Mouse (Mus musculus): Measurements from ENCODE around the gene Atf1.

Atf1 gene

DNA sequence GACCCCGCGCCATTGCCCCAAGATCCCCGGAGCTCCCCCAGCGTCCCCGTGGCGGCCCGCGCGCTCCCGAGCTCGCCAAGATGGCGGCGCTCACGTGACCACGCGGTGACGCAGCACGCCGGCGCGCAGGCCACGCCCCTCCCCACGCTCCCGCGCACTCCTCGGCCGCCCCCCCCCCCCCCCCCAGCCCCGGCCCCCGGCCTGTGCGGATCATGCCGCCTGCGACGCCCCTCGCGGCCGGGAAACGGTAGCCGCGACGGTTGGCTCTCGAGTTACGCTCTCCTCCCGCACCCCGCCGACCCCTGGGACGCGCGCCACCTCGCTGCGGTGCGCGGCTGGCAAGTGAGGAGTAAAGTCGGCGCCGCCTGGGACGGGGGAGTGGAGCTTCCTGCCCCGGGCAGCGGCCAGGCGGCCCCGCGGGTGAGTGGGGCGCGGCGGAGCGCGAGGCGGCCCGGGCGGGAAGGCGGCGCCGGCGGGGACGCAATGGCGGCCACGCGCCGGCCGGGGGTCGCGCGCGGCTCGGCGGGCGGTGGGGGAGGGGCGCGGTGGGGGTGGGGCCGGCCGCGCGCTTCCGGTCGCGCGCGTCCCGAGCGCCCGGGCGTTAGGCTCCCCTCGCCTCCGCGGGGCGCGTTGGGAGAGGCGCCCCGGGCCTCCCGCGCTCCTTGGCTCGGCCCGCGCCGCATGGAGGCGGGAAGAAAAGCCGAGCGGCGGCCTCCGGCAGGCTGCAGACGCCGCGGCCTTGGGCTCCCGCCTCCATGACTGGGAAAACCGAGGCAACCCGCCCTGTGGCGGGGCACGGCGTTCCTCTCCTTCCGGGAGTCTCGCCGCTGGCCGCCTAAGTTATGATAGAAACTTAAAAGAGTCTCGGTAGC lies at the start of gene Atf1:
TSS of gene Atf1 (plus strand) at position 157 of the 872 bp plus-strand sequence.
- in situ Hi-C loops (cut with MboI), result no loop called here

DNA sequence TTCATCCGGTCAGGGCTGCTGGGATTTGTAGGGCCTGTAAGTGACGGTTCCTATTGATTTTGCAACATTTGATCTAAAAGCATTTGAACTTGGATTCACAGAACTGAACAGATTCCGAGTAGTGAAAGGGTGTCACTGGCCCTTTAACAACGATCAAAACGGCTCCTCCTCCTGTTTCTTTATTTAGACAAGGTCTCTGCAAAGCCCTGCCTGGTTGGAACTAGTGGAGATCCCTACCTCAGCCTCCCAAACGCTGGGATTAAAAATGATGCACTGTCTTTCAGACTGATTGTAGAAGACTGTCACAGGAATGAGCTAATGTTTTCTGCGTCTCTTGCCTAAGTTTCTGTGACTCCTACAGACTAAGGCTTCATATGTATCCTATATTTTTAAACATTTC lies 49.1 kb upstream of the Atf1 start:
- in situ Hi-C loops (cut with MboI), result no loop called here

DNA sequence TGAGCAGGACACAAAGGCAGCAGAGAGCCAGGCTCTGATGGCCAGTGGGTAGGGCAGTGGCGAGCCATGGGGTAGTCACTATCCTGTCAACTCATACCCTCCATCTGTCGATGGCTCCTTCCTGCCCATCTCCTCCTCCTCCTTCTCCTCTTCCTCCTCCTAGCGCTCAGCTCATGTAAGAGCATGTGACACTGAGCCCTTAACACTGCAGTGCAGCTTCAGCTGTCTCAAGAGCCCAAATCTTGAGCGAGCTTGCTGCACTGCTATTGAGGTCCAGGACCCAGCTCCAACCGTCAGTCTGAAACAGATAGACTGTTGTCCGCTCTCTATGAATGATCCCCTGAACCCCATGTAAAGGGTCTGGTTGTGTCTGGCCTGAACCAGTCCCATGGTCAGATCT lies 47.9 kb upstream of the Atf1 start:
- in situ Hi-C loops (cut with MboI), result no loop called here

DNA sequence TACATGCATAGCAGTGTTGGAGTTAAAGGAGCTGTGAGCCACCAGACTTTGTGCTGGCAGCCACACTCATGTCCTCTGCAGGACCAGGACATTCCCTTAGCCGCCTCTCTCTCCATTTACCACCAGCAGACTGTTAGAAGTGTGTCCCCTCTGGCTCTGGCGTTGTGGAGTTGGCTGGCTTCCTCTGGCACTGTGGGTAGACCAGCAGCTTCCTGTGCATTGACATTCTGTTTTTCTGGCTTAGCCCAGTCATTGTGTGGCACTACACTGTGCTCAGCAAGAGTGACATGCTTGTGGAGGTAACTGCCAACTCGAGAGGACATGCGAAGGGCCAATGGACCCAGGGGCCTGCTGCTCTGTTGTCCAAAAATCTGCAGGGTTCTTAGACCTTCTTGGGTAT lies 47.4 kb upstream of the Atf1 start:
- in situ Hi-C loops (cut with MboI), result no loop called here

DNA sequence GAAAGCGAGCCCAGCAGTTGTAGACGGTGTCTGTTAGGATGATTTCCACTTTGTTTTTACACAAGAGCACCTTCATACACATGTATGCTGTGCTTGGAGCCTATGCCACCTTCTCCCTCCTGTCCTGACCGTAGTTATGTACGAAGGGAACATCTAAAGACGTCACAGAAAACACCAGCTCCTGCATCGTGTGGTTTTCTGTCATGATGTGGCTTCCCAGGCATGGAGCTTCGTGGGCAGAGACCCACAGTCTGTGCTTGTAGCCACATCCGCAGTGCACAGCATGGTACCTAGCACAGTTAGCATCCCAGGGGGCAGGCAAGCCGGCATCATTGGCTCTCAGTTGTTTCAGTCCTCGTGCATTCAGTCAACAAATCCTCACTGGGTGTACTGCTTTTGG lies 45.8 kb upstream of the Atf1 start:
- in situ Hi-C loops (cut with MboI), result no loop called here

DNA sequence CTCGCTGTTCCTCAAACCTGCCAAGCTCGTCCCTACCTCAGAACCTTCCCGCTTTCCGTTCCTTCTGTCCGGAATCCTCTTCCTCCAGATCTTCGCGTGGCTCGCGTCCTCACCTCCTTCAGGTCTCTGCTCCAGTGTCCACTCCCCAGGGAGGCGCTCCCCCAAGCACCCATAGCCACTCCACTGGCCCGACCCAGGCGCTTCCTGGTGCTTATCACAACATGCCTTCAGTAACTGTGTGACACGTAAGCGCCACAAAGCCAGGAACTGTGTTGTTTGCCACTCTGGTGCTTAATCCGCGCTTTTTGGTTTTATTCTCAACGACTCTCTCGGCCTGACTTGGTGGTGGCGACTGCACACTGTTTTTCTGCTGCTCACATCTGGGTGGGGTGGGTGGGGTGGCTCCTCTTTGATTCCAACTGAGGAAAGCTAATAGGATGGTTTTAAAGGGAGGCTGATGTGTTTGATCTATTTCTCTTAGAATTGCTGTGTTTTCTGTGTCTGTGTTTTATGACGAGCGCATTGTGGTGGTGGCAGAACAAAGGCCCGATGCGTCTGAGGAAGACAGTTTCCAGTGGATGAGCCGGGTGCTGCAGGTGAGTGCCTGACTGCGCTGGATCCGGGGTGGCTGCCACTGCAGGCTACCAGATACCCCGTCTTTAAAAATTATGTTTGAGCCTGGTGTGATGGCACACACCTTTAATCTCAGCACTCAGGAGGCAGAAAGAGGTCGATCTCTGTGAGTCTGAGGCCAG lies 44.9 kb upstream of the Atf1 start:
- in situ Hi-C loops (cut with MboI), result no loop called here

DNA sequence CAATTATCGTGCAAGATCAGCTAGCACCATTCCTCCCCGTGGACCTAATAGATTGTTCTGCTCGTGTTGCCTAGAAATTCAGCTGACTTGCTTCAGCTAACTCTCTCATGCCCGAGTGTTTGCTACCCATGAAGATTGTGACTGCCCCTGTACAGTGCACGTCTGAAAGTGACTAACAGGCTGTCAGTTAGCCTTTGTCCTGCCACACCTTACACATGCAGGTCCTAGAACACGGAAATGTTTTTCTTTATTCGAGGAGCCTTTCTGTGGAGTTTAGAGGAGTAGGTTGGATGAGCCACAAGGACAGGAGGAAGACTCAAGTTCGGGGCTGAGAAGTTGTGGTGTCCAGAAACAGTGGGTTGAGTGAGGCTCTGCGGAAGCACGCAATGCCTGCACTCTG lies 44.1 kb upstream of the Atf1 start:
- in situ Hi-C loops (cut with MboI), result no loop called here

DNA sequence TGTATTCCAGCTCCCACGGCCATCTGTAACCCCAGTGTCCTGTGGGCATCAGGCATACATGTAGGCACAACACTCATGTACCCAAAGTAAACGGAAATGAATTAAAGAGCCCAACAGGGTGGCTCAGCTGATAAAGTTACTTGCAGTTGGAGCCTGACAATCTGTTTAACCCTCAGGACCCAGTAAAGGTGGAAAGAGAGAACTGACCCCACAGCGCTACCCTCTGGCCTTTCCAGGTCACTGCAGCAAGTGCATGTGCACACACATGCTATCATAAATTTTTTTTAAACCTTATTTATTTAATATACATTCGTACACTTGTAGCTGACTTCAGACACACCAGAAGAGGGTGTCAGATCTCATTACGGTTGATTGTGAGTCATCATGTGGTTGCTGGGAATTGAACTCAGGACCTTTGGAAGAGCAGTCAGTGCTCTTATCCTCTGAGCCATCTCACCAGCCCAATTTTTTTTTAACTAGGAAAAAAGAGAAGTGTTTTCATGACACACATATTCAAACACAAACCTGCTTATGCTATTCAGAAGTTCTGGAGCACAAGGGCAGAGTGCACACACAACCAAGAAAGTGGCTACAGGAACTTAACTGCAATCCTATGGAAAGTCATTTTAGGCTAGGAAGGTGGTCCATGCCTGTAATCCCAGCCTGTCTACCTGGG lies 42.7 kb upstream of the Atf1 start:
- in situ Hi-C loops (cut with MboI), result no loop called here

DNA sequence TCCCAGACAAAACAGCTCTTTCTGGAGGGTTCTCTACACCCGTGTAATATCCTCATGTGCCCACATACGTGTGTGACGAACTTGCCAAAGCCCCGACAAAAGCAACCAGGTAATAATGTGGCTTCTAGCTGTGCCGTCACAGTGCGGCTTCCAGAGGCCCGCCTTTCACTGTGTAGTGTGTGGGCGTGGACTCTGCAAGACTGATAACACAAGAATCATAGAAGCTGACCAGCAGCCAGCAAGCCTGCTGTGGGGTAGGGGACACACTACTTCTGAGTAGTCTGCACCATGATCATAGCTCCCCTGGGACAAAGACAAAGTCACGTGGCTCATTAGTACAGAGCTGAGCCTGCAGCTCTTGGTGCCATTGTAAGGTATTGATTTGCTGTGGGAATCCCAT lies 41.4 kb upstream of the Atf1 start:
- in situ Hi-C loops (cut with MboI), result no loop called here

DNA sequence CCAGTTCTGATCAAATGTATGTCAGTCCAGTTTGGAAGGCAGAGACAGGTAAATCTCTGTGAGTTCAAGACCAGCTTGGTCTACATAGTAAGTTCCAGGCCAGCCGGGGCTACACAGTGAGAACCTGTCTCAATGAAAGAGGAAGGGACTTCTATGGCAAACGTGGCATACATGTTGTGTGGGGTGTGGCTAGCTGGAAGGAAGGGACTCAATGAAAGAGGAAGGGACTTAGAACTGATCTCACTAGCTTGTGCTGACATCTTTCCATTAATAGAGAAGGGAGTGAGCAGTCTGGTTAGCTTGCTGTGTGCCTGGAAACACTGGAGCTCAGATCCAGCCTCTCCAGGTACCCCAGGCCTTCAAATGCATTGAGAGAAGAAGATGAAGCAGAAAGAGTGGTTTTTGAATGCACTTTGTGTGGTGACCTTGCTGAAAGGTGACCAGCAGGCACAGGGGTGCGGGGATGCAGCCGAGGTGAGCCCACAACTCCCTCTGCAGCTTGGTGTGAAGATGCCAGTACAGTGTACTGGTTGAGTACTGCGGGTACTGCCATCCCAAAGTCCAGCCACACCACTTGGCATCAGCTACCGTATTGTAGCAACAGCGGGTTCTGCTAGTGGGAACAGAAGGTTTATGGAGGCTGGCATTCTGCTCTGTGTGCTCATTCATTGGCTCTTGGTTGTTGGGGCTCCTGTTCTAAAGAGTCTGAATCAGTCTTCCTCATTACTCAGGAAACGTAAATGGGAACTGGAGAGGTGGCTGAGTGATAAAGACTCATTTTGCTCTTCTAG lies 40.5 kb upstream of the Atf1 start:
- in situ Hi-C loops (cut with MboI), result no loop called here

DNA sequence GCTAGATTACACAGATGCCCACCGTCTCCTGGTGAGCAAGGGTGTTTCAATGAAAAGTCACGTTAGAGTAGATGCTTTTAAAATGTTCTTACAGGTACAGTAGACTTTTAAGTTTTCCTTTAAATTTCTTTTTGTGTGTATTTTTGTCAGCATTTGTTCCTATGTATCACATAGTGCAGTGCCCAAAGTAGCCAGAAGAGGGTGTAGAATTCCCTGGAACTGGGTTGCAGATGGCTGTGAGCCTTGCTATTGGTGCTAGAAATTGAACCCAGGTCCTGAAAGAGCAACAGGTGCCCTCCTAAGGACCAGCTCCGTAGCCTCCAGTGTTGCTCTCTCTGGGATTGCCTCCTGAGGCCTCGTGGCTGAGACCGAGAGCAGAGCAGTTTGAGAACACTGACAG lies 39.1 kb upstream of the Atf1 start:
- in situ Hi-C loops (cut with MboI), result no loop called here

DNA sequence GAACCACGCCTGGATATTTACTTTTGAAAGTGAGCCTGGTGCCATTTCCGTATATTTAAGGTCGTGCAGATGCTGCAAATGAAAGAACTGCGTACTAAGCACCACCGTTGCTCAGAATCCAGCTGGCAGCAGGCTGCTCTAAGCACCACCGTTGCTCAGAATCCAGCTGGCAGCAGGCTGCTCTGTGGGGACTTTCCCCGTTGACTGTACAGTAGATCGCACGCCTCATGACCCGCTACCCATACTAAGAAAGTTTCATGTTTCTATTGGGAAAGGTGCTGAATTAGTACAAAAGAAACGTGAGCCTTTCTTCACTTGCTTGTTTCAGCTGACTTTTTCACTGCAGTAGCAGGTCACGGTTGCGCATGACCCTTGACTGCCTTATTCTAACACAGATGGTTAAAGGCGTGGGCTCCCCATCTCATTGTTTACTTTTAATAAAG lies 38.6 kb upstream of the Atf1 start:
- in situ Hi-C loops (cut with MboI), result no loop called here

DNA sequence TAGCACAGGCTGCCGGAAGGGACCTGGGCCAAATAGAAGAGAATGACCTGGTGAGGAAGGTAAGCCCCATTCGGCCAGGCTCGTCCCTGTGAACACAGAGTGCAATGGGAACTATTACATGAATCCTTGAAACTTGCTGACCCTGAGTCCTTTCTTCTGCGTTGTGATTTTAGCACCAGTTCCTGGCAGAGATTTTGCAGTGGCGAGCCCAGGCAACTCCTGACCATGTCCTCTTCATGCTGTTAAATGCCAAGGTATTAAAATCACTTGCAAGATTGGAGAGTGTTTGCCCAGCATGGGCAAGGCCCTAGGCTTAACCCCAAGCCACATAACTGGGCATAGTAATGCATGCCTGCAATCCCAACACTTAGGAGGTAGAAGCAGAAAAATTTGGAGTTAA lies 37.5 kb upstream of the Atf1 start:
- in situ Hi-C loops (cut with MboI), result no loop called here

DNA sequence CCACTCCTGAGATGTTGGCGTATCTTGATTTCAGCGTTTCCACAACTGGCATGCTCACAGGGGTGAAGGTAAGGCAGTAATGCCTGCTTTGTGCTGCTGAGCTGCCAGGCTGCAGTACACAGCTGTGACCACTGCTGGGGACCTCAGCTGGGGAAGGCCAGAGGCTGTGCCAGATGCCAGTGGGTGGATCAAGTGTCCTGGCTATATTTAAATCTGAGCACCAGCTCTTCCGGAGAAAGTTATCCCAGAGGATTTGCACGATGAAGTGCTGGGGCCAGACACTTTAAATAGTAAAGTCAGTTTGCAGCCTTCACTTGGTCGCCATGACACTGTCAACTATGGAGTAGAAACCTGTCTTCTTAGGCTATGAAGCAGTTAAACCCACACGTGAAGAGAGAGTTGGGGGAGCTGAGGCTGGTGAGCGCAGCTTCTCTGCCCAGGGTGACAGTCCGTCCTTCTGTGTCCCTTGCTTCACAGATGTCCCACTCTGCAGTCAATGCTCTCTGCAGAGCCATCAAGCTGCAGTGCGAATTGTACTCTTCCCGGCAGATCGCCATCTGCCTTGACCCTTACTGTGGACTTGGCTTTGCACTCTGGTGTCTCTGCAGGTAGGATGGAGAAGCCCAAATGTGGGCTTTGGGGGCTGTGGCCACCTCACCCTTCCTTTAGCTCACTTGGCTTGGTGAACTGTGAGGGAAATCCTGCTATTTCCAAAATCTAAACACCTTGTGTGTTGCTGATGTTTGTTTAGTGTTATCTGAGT lies 28.5 kb upstream of the Atf1 start:
- in situ Hi-C loops (cut with MboI), result no loop called here

DNA sequence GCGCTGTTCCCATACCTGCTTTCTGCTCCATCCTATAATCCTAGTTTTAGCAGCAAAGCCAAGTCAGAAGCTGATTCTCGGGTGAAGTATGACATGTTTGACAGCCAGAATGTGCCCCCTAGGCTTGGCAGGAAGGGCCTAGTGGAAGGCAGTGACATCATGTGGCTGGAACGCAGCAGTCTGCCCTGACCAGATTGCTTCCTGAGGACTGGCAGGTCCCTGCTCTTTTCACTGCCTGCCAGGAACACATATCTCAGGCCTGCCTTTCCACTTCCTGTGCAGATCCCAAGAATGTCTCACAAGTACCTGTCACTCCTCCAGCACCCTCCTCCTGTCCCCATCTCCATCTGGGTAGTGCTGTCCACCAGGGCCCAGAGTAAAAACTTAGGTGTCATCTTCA lies 27.8 kb upstream of the Atf1 start:
- in situ Hi-C loops (cut with MboI), result no loop called here

DNA sequence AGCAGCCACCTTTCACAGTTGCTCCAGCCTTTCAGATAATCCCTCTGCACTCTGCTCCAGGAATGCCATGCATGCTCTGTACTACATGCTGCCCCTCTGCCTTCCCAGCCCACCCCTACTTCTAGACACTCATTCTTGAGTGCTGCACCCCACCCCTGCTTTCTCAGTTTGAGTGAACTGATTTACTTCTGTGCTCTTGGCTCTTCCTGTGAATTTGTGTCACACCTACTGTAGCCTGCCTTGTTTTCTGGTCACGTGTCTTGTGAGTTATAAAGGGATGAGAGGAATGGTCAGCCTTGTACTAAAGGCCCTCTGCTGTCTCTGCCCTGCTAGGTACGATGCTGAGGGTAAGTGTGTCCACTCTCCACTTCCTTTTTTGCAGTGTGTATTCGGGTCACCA lies 25.8 kb upstream of the Atf1 start:
- in situ Hi-C loops (cut with MboI), result no loop called here

DNA sequence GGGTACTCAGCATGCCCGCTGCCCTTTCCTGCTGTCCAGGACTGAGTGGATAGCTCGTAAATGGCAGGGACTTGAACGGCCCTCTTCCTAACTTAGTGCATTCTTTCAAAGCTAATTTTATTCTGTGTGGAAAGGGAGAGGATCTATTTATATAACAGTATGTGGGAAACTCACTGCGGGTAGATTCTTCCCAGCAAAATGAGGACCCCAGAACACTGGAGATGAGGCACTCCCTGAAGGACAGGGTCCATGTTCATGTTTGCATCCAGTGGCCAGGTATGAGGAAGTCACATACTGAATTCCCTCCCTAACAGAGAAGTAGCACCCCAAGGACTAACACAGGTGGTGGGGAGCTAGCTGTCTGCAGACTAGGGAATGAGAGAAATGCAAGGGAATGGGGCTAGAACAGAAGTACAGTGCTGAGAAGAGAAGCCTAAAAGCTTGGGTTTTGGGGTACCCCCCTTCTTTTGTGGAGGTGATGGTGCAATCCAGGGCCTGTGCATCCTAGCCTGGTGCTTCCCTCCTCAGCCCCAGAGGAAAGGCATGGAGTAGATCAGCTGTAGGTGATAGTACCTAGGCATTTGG lies 25.1 kb upstream of the Atf1 start:
- in situ Hi-C loops (cut with MboI), result no loop called here

DNA sequence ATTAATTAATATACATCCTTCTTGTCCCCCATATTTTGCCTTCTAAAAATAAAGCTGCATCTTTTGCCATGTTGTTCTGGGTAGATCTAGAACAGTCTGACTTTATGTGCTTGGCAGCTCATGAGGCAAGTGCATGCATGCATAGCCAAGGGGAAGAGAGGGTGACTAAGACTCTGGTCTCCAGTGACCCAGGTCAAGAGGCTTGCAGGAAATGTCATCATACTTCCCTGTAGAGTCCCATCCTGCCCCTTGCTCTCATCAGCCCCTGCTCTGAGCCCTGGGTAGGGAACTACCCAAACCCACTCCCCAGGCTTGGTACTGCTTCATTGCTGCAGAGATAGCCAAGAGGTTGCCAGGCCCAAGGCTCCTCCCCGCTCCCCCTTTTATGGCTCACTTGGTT lies 23.0 kb upstream of the Atf1 start:
- in situ Hi-C loops (cut with MboI), result no loop called here

DNA sequence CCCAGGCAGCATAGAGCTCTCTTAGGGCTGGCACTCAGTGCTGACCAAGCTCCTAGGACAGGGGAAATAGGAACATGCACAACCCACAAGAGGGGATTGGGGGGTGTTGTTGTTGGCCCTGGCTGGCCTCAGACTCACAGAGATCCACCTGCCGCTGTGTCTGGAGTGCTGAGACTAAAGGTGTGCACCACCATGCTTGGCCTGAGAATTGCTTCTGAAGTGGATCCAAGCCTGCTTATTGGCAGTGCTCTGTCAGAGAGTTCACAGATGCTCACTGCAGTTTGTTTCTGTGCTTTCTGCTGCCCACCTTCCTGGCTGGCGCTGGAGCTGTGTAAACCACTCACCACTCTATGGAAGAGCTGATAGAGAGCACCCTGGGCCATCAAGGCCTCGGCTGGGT lies 17.6 kb upstream of the Atf1 start:
- in situ Hi-C loops (cut with MboI), result no loop called here

DNA sequence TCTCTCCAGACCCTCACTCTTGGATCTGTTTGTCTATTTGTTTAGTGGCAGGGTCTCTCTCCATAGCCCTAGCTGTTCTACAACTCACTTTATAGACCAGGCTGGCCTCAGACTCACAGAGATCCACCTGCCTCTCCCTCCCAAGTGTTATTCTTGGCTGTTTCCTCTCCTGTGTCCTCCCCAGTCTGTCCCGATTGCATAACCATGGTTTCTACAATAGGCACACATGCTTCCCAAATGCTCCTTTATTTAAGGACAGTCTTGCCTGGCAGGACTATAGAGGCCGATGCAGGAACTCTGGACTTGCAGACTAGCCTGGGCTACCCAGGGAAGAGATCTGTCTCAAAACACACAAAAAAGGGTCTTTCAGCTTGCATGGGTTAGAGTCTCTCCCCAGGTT lies 14.3 kb upstream of the Atf1 start:
- in situ Hi-C loops (cut with MboI), result no loop called here

DNA sequence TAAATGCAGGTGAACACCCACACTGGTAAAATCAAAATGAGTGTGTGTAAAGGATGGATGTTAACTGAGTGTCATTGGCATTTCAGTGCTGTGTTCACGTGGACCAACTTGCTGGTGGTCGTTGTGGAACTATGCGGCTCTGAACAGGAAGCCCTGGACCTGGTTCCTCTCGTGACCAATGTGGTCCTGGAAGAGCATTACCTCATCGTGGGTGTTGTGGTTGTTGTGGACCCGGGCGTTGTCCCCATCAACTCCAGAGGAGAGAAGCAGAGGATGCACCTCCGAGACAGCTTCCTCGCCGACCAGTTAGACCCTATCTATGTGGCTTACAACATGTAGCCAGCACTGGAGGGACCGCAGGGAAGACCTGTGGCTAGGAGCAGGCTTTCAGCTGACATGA lies 12.5 kb upstream of the Atf1 start:
- in situ Hi-C loops (cut with MboI), result no loop called here

Data from mature B cell (primary cell).